Mouse (Mus musculus): ENCODE data around the gene Mrpl20.

Mrpl20 gene

GRCm38 (mm10) chr4:155856881-155857280 is 54.2 kb downstream of the Mrpl20 start:
- DNase-seq: no peak

GRCm38 (mm10) chr4:155859318-155859717 is 56.6 kb downstream of the Mrpl20 start:
- no peak for DNase-seq

All from kidney, adult 8-10 months (tissue).